Mouse (Mus musculus) cerebellum, adult 2 months (tissue): ENCODE data around the gene Irf2bpl. TPM values are rescaled to one million over a fixed set of nuclear protein-coding genes. Genes with fewer than 3 reads are reported as not detected.
A peak's percentile ranks its signal among the peaks of the same experiment; 100 is the strongest.

Experiments used
- DNase-seq, 2 experiments: peaks; one replicate each; pipeline ENCODE4 v3.0.0; 2021
- H3K27ac ChIP-seq: fragments of 200-500 bp; 2 replicates; pipeline ENCODE4 v1.5.1; 2012; ENCODE audit warnings: low read length, control low read depth, inconsistent platforms; ENCODE audit not compliant: insufficient read depth
- H3K27me3 ChIP-seq: fragments of 200-500 bp; 2 replicates; pipeline ENCODE4 v1.6.1; 2012; ENCODE audit warnings: inconsistent platforms, mild to moderate bottlenecking, low read length, moderate library complexity; ENCODE audit not compliant: control insufficient read depth, insufficient read depth
- H3K4me1 ChIP-seq: fragments of 200-500 bp; 2 replicates; pipeline ENCODE4 v1.6.1; 2011; ENCODE audit warnings: low read length; ENCODE audit not compliant: control insufficient read depth, insufficient read depth
- H3K4me3 ChIP-seq: fragments of 200-500 bp; replicated peaks from 2 replicates; pipeline ENCODE3; 2011; ENCODE audit warnings: mild to moderate bottlenecking, low read depth, low read length, control low read depth; ENCODE audit not compliant: insufficient read depth
- CTCF ChIP-seq: fragments of 200-500 bp; IDR thresholded peaks from 2 replicates; pipeline ENCODE4 v1.5.1; 2011; ENCODE audit warnings: low read depth, mild to moderate bottlenecking, control low read depth, low read length, moderate library complexity, borderline replicate concordance; ENCODE audit not compliant: insufficient read depth
- POLR2A ChIP-seq: fragments of 200-500 bp; IDR thresholded peaks from 2 replicates; pipeline ENCODE4 v1.6.1; 2011; ENCODE audit warnings: low read length, control low read depth, borderline replicate concordance; ENCODE audit not compliant: insufficient read depth
- WGBS: fragments of 180-500 bp; shearing (Covaris S2); methylation state at CpG from one replicate; pipeline ENCODE4 v1.1.7; 2018; 5-methylcytosine and 5-hydroxymethylcytosine counted together
- polyA plus RNA-seq: library from polyadenylated mRNA; depleted of rRNA; stranded (reverse); fragments of >200 nt; gene quantifications from 2 replicates; pipeline ENCODE4 v1.2.3, GENCODE M21; 2012

The Irf2bpl gene
- polyA plus RNA-seq, 1 experiment: 48.6 TPM

- peaks cover 17% of the 10 kb centered on the region for H3K4me1 ChIP-seq
- no peaks in the 10 kb centered on the region for H3K27me3 ChIP-seq
- no peak overlapping the region for H3K27ac ChIP-seq
- no peak for TF ChIP-seq POLR2A
- no peak for DNase-seq
- 65% methylated on average over 5 of the region's 5 CpGs for WGBS
- H3K4me3 ChIP-seq: no peak overlapping the region
Measured at GRCm38 (mm10) chr12:86885746-86886145, 1.1 kb upstream of the Irf2bpl start.

GRCm38 (mm10) chr12:86885336-86885735, 738 bp upstream of the Irf2bpl start:
- Histone ChIP-seq H3K4me3 (no peak overlapping the region), H3K27ac (no peak overlapping the region), H3K27me3 (no peaks in the 10 kb centered on the region), H3K4me1 (peaks cover 13% of the 10 kb centered on the region)
- no peak for DNase-seq
- TF ChIP-seq CTCF: no peak
- no peak for TF ChIP-seq POLR2A
- WGBS: 40% methylated on average over 6 of the region's 6 CpGs

GRCm38 (mm10) chr12:86883280-86884196, 1.1 kb downstream of the Irf2bpl start:
- peak; percentile 73 to 80 for DNase-seq
- under 1% methylated on average over 83 of the region's 84 CpGs for WGBS
- H3K27me3 ChIP-seq: no peaks in the 10 kb centered on the region
- H3K4me3 ChIP-seq: peak overlapping the region; percentile 69
- peaks cover 11% of the 10 kb centered on the region; the same call in 1 of the 2 replicates for H3K4me1 ChIP-seq
- TF ChIP-seq POLR2A (no peak), CTCF (no peak)
- peak overlapping the region; percentile 98 for H3K27ac ChIP-seq

DNA sequence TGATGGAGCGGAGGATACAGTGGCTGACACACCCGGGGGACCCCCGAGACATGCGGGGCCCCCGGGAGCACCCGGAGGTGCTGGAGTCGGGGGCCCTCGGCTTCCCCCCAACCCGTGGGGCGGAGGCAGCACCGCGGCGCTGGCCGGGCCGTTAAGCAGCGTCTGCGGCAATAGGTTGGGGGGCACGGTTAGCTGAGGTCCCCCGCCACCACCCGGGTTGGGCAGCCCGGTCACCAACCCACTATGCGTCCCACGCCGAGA, 1.6 kb downstream of the Irf2bpl start:
- no peak for DNase-seq
- Histone ChIP-seq H3K4me1 (peaks cover 12% of the 10 kb centered on the region; the same call in 1 of the 2 replicates), H3K4me3 (peak overlapping the region; percentile 69), H3K27me3 (no peaks in the 10 kb centered on the region), H3K27ac (peak overlapping the region; percentile 98)
- TF ChIP-seq POLR2A: no peak
- TF ChIP-seq CTCF: no peak
- WGBS: under 1% methylated on average over 24 of the region's 24 CpGs

DNA sequence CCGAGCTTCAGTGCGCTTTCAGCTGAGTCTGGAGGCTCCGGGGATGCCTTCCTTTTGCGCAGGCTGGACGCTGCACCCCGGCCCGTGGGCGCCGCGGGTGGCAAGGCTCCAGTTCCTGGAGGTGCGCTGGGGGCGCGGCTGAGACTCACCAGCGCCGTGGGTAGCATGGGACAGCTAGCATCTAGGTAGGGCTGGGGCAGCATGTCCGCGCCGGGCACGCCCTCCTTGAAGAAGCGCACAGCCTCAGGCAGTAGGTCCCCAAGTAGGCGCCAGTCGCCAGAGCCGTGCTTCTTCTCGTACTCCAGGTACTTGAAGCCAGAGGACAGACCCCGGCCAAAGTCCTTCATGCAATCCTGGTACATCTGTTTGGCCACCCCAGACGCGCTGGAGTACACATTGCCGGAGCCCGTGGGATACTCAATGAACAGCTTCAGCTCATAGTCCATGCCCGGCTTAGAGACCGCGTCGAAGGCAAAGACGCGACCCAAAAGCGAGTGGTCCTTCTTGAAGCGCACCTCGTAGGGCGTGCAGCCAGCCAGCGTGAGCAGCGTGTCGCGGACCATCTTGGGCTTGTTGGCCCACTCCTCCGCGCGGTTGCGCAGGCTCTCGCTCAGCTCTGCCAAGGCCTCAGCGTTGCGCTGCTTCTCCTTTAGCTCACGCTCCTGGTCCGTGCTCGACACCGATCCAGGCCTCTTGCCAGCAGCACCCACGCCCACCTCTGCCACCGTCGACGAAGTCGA, 2.1 kb downstream of the Irf2bpl start:
- Histone ChIP-seq H3K4me1 (peaks cover 11% of the 10 kb centered on the region; the same call in 1 of the 2 replicates), H3K4me3 (peak overlapping the region; percentile 69), H3K27me3 (no peaks in the 10 kb centered on the region), H3K27ac (peak overlapping the region; percentile 98)
- TF ChIP-seq CTCF (no peak), POLR2A (peak; percentile 32; the same call in 1 of the 2 replicates)
- under 1% methylated on average over 59 of the region's 59 CpGs for WGBS
- peak; percentile 78 to 84 for DNase-seq

DNA sequence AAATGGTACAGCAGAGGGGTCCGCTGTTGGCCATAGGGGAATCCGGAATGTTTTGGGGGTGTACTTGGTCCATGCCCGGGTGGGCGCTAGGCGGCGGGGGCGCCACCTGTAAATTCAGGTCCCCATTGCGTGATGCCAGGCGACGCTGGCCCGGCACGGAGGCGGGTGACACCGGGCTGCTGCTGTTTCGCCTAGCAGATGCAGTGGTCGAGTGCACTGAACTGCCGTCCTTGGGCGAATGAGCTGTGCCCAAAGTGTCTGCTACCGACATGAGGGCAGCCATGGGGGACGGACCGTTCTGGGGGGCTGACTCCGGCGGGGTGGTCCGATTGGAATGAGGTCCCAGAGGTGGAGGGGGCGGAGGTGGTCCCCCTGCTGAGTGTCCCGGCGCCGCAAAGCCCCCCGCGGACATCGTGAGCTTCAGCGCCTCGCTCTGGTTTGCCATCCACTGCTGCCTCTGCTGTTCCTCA, 2.8 kb downstream of the Irf2bpl start:
- TF ChIP-seq POLR2A (no peak), CTCF (no peak)
- H3K27me3 ChIP-seq: no peaks in the 10 kb centered on the region
- H3K4me3 ChIP-seq: peak overlapping the region; percentile 69
- peak overlapping the region; percentile 98 for H3K27ac ChIP-seq
- peak in 1 of 2 experiments; percentile 49 for DNase-seq
- WGBS: 3% methylated on average over 33 of the region's 33 CpGs
- H3K4me1 ChIP-seq: peaks cover 9% of the 10 kb centered on the region; the same call in 1 of the 2 replicates

GRCm38 (mm10) chr12:86880090-86880723, 4.4 kb downstream of the Irf2bpl start:
- 29% methylated on average over 3 of the region's 3 CpGs for WGBS
- Histone ChIP-seq H3K4me3 (peak overlapping the region; percentile 43), H3K27me3 (no peaks in the 10 kb centered on the region), H3K27ac (no peak overlapping the region), H3K4me1 (peaks cover 9% of the 10 kb centered on the region; the same call in 1 of the 2 replicates)
- no peak for DNase-seq
- TF ChIP-seq POLR2A (no peak), CTCF (no peak)

DNA sequence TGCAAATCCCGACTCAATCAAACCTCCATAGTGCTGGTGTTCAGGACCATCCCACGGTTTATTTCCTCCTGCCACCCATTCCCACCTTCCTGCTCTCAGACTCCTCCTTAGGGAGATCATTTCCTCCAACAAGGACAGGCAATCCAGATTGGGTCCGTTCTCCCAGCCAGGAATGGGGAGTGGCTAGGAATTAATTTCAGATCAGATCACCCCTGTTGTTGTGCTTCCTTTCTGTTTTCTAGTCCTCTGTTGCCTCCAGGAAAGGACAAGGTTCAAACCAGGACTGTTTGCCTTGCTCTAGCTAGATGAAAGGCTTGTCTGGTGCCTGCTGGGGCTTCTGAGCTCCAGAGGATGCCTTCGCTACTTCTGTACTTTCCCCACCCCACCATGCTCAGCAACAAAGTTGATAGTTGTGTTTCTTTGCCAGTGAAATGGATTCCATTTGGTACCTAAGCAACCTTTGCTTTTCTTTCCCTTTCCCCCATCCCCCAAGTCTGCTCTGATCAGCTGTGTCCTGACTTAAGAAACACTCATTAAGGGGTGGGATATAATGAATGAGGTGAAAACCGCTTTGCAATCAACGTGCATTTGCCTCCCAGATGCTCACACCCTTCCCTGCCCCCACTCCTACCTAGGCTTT, 5.0 kb downstream of the Irf2bpl start:
- Histone ChIP-seq H3K27me3 (no peaks in the 10 kb centered on the region), H3K4me3 (no peak overlapping the region), H3K4me1 (peaks cover 9% of the 10 kb centered on the region; the same call in 1 of the 2 replicates), H3K27ac (no peak overlapping the region)
- no peak for DNase-seq
- 41% methylated on average over 6 of the region's 6 CpGs for WGBS
- TF ChIP-seq CTCF (no peak), POLR2A (no peak)
